Mouse (Mus musculus): ENCODE measurements at regions not wholly inside any gene's neighbourhood (a gene's known extent, or its start where the extent isn't known, plus 50 kb on each side); places are given as distances from the start of the nearest gene placed in this dataset.

GRCm38 (mm10) chr3:52706626-52707025 lies 310.4 kb downstream of the Cog6 start:
- Histone ChIP-seq H3K4me3 (ENCODE audit: insufficient read depth, low read length) (no peak overlapping the region), H3K4me1 (ENCODE audit: control insufficient read depth, insufficient read depth, low read length) (no peaks in the 10 kb centered on the region), H3K27ac (ENCODE audit: insufficient read depth, low read depth, low read length) (no peak overlapping the region)
- TF ChIP-seq CTCF (IDR thresholded peaks at IDR 0.05; ENCODE audit: low read depth, low read length): no peak
- no peak for TF ChIP-seq POLR2A (IDR thresholded peaks at IDR 0.05; ENCODE audit: borderline replicate concordance, low read depth, low read length)

- H3K4me3 ChIP-seq (ENCODE audit: insufficient read depth, low read length): no peak overlapping the region
- no peaks in the 10 kb centered on the region for H3K4me1 ChIP-seq (ENCODE audit: control insufficient read depth, insufficient read depth, low read length)
- no peak for TF ChIP-seq CTCF (IDR thresholded peaks at IDR 0.05; ENCODE audit: low read depth, low read length)
- TF ChIP-seq POLR2A (IDR thresholded peaks at IDR 0.05; ENCODE audit: borderline replicate concordance, low read depth, low read length): no peak
- no peak overlapping the region for H3K27ac ChIP-seq (ENCODE audit: insufficient read depth, low read depth, low read length)
These were observed 313.3 kb downstream of the Cog6 start for GRCm38 (mm10) chr3:52703751-52704150.

- no peak overlapping the region for H3K4me3 ChIP-seq (ENCODE audit: insufficient read depth, low read length)
- no peaks in the 10 kb centered on the region for H3K4me1 ChIP-seq (ENCODE audit: control insufficient read depth, insufficient read depth, low read length)
- no peak for TF ChIP-seq CTCF (IDR thresholded peaks at IDR 0.05; ENCODE audit: low read depth, low read length)
- no peak for TF ChIP-seq POLR2A (IDR thresholded peaks at IDR 0.05; ENCODE audit: borderline replicate concordance, low read depth, low read length)
- H3K27ac ChIP-seq (ENCODE audit: insufficient read depth, low read depth, low read length): no peak overlapping the region
These were observed 314.1 kb downstream of the Cog6 start for GRCm38 (mm10) chr3:52702962-52703361.

GRCm38 (mm10) chr3:52701601-52702000 lies 315.4 kb downstream of the Cog6 start:
- Histone ChIP-seq H3K4me3 (ENCODE audit: insufficient read depth, low read length) (no peak overlapping the region), H3K4me1 (ENCODE audit: control insufficient read depth, insufficient read depth, low read length) (no peaks in the 10 kb centered on the region), H3K27ac (ENCODE audit: insufficient read depth, low read depth, low read length) (no peak overlapping the region)
- no peak for TF ChIP-seq POLR2A (IDR thresholded peaks at IDR 0.05; ENCODE audit: borderline replicate concordance, low read depth, low read length)
- TF ChIP-seq CTCF (IDR thresholded peaks at IDR 0.05; ENCODE audit: low read depth, low read length): no peak

GRCm38 (mm10) chr3:52693813-52694212 lies 323.2 kb downstream of the Cog6 start:
- Histone ChIP-seq H3K27ac (ENCODE audit: insufficient read depth, low read depth, low read length) (no peak overlapping the region), H3K4me1 (ENCODE audit: control insufficient read depth, insufficient read depth, low read length) (no peaks in the 10 kb centered on the region), H3K4me3 (ENCODE audit: insufficient read depth, low read length) (no peak overlapping the region)
- TF ChIP-seq CTCF (IDR thresholded peaks at IDR 0.05; ENCODE audit: low read depth, low read length): no peak
- no peak for TF ChIP-seq POLR2A (IDR thresholded peaks at IDR 0.05; ENCODE audit: borderline replicate concordance, low read depth, low read length)

GRCm38 (mm10) chr3:52685434-52686181 lies 331.4 kb downstream of the Cog6 start:
- Histone ChIP-seq H3K27ac (ENCODE audit: insufficient read depth, low read depth, low read length) (no peak overlapping the region), H3K4me1 (ENCODE audit: control insufficient read depth, insufficient read depth, low read length) (no peaks in the 10 kb centered on the region), H3K4me3 (ENCODE audit: insufficient read depth, low read length) (no peak overlapping the region)
- TF ChIP-seq POLR2A (IDR thresholded peaks at IDR 0.05; ENCODE audit: borderline replicate concordance, low read depth, low read length) (no peak), CTCF (IDR thresholded peaks at IDR 0.05; ENCODE audit: low read depth, low read length) (no peak)

GRCm38 (mm10) chr3:52680824-52681388 lies 336.1 kb downstream of the Cog6 start:
- no peak for TF ChIP-seq CTCF (IDR thresholded peaks at IDR 0.05; ENCODE audit: low read depth, low read length)
- TF ChIP-seq POLR2A (IDR thresholded peaks at IDR 0.05; ENCODE audit: borderline replicate concordance, low read depth, low read length): no peak
- H3K4me3 ChIP-seq (ENCODE audit: insufficient read depth, low read length): no peak overlapping the region
- H3K27ac ChIP-seq (ENCODE audit: insufficient read depth, low read depth, low read length): no peak overlapping the region
- no peaks in the 10 kb centered on the region for H3K4me1 ChIP-seq (ENCODE audit: control insufficient read depth, insufficient read depth, low read length)

- Histone ChIP-seq H3K4me3 (ENCODE audit: insufficient read depth, low read length) (no peak overlapping the region), H3K4me1 (ENCODE audit: control insufficient read depth, insufficient read depth, low read length) (no peaks in the 10 kb centered on the region), H3K27ac (ENCODE audit: insufficient read depth, low read depth, low read length) (no peak overlapping the region)
- TF ChIP-seq CTCF (IDR thresholded peaks at IDR 0.05; ENCODE audit: low read depth, low read length) (no peak), POLR2A (IDR thresholded peaks at IDR 0.05; ENCODE audit: borderline replicate concordance, low read depth, low read length) (no peak)
These were observed 340.0 kb downstream of the Cog6 start for GRCm38 (mm10) chr3:52676886-52677670.

GRCm38 (mm10) chr3:52670628-52671028 lies 346.4 kb downstream of the Cog6 start:
- no peak overlapping the region for H3K27ac ChIP-seq (ENCODE audit: insufficient read depth, low read depth, low read length)
- no peaks in the 10 kb centered on the region for H3K4me1 ChIP-seq (ENCODE audit: control insufficient read depth, insufficient read depth, low read length)
- no peak overlapping the region for H3K4me3 ChIP-seq (ENCODE audit: insufficient read depth, low read length)
- no peak for TF ChIP-seq POLR2A (IDR thresholded peaks at IDR 0.05; ENCODE audit: borderline replicate concordance, low read depth, low read length)
- TF ChIP-seq CTCF (IDR thresholded peaks at IDR 0.05; ENCODE audit: low read depth, low read length): no peak

GRCm38 (mm10) chr3:52663161-52663602 lies 353.9 kb downstream of the Cog6 start:
- no peak for TF ChIP-seq POLR2A (IDR thresholded peaks at IDR 0.05; ENCODE audit: borderline replicate concordance, low read depth, low read length)
- no peak for TF ChIP-seq CTCF (IDR thresholded peaks at IDR 0.05; ENCODE audit: low read depth, low read length)
- Histone ChIP-seq H3K4me3 (ENCODE audit: insufficient read depth, low read length) (no peak overlapping the region), H3K4me1 (ENCODE audit: control insufficient read depth, insufficient read depth, low read length) (no peaks in the 10 kb centered on the region), H3K27ac (ENCODE audit: insufficient read depth, low read depth, low read length) (no peak overlapping the region)

Measured in bone marrow macrophage, adult 2 months (primary cell).